Mouse (Mus musculus): Measurements from ENCODE around the gene Egfr. TPM values are rescaled to one million over a fixed set of nuclear protein-coding genes. Genes with fewer than 3 reads are reported as not detected.

Egfr gene
- total and polyA plus RNA-seq, 2 experiments from 2014 or later: 6.6 to 15.3 TPM

GRCm38 (mm10) chr11:16851361-16851760, 99.4 kb downstream of the Egfr start:
- H3K36me3 ChIP-seq (ENCODE audit: insufficient read depth): no peaks in the 10 kb centered on the region
- DNase-seq (no peak), ATAC-seq (no peak)
- no peak for TF ChIP-seq CTCF (IDR thresholded peaks at IDR 0.05; ENCODE audit: low read depth)
- no peaks in the 10 kb centered on the region for H3K27me3 ChIP-seq (ENCODE audit: insufficient read depth, low read length)
- WGBS: 88% methylated on average over 1 of the region's 1 CpGs
- no peaks in the 10 kb centered on the region for H3K9me3 ChIP-seq (ENCODE audit: low read length)
- no peaks in the 10 kb centered on the region for H3K4me1 ChIP-seq (ENCODE audit: insufficient read depth)
- H3K4me3 ChIP-seq (ENCODE audit: low read depth, low read length): no peak overlapping the region
- H3K4me2 ChIP-seq (ENCODE audit: low read depth): no peak overlapping the region
- no peak overlapping the region for H3K9ac ChIP-seq
- no peak overlapping the region for H3K27ac ChIP-seq (ENCODE audit: low read depth, low read length)

- H3K9ac ChIP-seq: no peak overlapping the region
- no peaks in the 10 kb centered on the region for H3K4me1 ChIP-seq (ENCODE audit: insufficient read depth)
- no peaks in the 10 kb centered on the region for H3K36me3 ChIP-seq (ENCODE audit: insufficient read depth)
- no peak overlapping the region for H3K4me2 ChIP-seq (ENCODE audit: low read depth)
- 64% methylated on average over 2 of the region's 2 CpGs for WGBS
- DNase-seq (no peak), ATAC-seq (no peak)
- H3K9me3 ChIP-seq (ENCODE audit: low read length): no peaks in the 10 kb centered on the region
- H3K4me3 ChIP-seq (ENCODE audit: low read depth, low read length): no peak overlapping the region
- no peak for TF ChIP-seq CTCF (IDR thresholded peaks at IDR 0.05; ENCODE audit: low read depth)
- no peak overlapping the region for H3K27ac ChIP-seq (ENCODE audit: low read depth, low read length)
- no peaks in the 10 kb centered on the region for H3K27me3 ChIP-seq (ENCODE audit: insufficient read depth, low read length)
These were observed 102.1 kb downstream of the Egfr start for GRCm38 (mm10) chr11:16854111-16854510.

DNA sequence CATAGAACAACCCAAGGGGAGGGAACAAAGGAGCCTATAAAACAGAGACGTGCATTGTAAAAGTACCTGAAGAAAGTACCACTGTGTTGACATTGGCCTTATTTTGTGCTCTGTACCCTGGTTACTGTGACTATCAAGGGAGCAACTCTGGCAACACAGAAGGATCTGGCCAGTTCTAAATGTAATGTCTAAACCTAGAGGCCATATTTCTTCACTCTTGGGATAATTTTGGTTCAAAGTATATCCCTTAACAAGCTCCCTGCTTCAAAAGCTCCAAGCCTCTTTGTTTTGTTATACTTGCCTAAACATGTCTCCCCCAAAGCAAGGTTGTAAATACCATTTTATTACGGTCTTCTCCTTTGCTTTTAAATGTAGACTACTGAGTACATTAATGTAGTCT, 105.3 kb downstream of the Egfr start:
- Histone ChIP-seq H3K9ac (no peak overlapping the region), H3K27ac (ENCODE audit: low read depth, low read length) (no peak overlapping the region), H3K4me1 (ENCODE audit: insufficient read depth) (no peaks in the 10 kb centered on the region), H3K9me3 (ENCODE audit: low read length) (no peaks in the 10 kb centered on the region), H3K36me3 (ENCODE audit: insufficient read depth) (no peaks in the 10 kb centered on the region), H3K27me3 (ENCODE audit: insufficient read depth, low read length) (no peaks in the 10 kb centered on the region), H3K4me3 (ENCODE audit: low read depth, low read length) (no peak overlapping the region), H3K4me2 (ENCODE audit: low read depth) (no peak overlapping the region)
- 87% methylated on average over 2 of the region's 2 CpGs for WGBS
- no peak for TF ChIP-seq CTCF (IDR thresholded peaks at IDR 0.05; ENCODE audit: low read depth)
- DNase-seq (no peak), ATAC-seq (no peak)

DNA sequence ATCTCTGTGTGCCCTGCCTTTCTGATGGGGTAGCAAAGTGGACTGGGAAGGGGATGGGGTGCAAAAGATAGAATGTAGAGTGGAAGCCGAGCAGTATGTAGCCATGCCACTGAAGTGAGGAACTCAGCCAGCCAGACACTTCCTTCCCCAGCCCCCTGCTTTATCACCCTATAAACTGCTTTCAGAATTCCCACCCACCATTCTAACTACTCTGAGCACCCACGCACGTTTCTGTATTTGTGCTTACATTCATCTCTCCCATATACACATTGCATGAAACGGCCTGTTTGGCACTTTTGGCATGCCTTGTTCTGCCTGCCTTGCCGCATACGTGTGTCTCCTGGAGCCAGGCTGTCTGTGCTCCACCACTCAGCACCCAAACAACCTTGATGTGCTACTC, 109.0 kb downstream of the Egfr start:
- no peak for TF ChIP-seq CTCF (IDR thresholded peaks at IDR 0.05; ENCODE audit: low read depth)
- ATAC-seq (no peak), DNase-seq (no peak)
- H3K27ac ChIP-seq (ENCODE audit: low read depth, low read length): no peak overlapping the region
- no peak overlapping the region for H3K4me3 ChIP-seq (ENCODE audit: low read depth, low read length)
- no peak overlapping the region for H3K4me2 ChIP-seq (ENCODE audit: low read depth)
- H3K27me3 ChIP-seq (ENCODE audit: insufficient read depth, low read length): no peaks in the 10 kb centered on the region
- H3K9ac ChIP-seq: no peak overlapping the region
- no peaks in the 10 kb centered on the region for H3K4me1 ChIP-seq (ENCODE audit: insufficient read depth)
- 85% methylated on average over 6 of the region's 6 CpGs for WGBS
- no peaks in the 10 kb centered on the region for H3K36me3 ChIP-seq (ENCODE audit: insufficient read depth)
- no peaks in the 10 kb centered on the region for H3K9me3 ChIP-seq (ENCODE audit: low read length)

DNA sequence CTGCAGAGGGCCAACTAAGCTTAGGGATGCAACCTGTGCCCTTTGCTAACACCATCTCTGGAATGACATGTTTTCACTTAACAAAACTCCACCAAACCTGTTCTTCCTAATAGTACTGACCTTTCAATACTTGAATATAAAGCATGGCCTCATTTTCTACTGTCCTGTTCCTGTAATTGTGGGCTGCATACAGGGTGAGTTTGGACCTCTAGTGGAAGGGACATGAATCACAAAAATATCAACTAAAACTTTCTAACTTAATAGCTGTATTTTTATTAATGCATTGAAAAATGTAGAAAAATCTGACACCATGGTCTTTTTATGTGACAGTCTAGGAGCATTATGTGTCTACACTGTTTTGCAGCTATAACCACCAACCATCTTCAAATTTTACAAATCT, 111.5 kb downstream of the Egfr start:
- TF ChIP-seq CTCF (IDR thresholded peaks at IDR 0.05; ENCODE audit: low read depth): no peak
- ATAC-seq (no peak), DNase-seq (no peak)
- no peaks in the 10 kb centered on the region for H3K4me1 ChIP-seq (ENCODE audit: insufficient read depth)
- no peak overlapping the region for H3K4me2 ChIP-seq (ENCODE audit: low read depth)
- no peak overlapping the region for H3K27ac ChIP-seq (ENCODE audit: low read depth, low read length)
- H3K36me3 ChIP-seq (ENCODE audit: insufficient read depth): no peaks in the 10 kb centered on the region
- H3K9ac ChIP-seq: no peak overlapping the region
- H3K9me3 ChIP-seq (ENCODE audit: low read length): no peaks in the 10 kb centered on the region
- H3K4me3 ChIP-seq (ENCODE audit: low read depth, low read length): no peak overlapping the region
- H3K27me3 ChIP-seq (ENCODE audit: insufficient read depth, low read length): no peaks in the 10 kb centered on the region

DNA sequence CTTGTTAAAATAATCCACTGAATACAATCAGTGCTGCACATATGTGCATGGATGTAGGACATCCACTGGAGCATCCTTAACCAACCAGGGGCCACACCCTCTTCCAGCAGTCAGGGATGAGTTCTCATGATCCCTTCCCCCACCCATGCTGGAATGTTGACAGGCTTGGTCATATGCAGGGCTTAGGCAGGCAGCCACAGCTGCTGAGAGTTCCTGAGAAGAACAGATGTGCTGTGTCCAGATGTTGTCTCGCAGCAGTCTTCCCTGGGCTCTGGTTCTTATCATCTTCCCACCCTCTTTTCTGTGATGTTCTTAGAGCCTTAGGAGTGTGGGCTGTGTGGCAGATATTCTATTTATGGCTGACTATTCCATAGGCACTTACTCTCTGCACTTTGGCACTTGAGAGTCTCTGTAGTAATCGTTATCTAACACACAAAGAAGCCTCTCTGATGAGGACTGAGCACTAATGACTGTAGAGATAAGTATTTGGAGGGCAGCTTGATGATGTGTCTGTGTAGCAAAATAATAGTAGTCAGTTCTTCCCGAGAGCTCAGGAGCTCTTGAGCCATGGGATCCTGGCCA, 113.1 kb downstream of the Egfr start:
- Histone ChIP-seq H3K9ac (no peak overlapping the region), H3K4me3 (ENCODE audit: low read depth, low read length) (no peak overlapping the region), H3K27ac (ENCODE audit: low read depth, low read length) (no peak overlapping the region), H3K4me2 (ENCODE audit: low read depth) (no peak overlapping the region), H3K27me3 (ENCODE audit: insufficient read depth, low read length) (no peaks in the 10 kb centered on the region), H3K9me3 (ENCODE audit: low read length) (no peaks in the 10 kb centered on the region), H3K36me3 (ENCODE audit: insufficient read depth) (no peaks in the 10 kb centered on the region), H3K4me1 (ENCODE audit: insufficient read depth) (no peaks in the 10 kb centered on the region)
- WGBS: 62% methylated on average over 3 of the region's 3 CpGs
- ATAC-seq: no peak
- no peak for DNase-seq
- TF ChIP-seq CTCF (IDR thresholded peaks at IDR 0.05; ENCODE audit: low read depth): no peak

DNA sequence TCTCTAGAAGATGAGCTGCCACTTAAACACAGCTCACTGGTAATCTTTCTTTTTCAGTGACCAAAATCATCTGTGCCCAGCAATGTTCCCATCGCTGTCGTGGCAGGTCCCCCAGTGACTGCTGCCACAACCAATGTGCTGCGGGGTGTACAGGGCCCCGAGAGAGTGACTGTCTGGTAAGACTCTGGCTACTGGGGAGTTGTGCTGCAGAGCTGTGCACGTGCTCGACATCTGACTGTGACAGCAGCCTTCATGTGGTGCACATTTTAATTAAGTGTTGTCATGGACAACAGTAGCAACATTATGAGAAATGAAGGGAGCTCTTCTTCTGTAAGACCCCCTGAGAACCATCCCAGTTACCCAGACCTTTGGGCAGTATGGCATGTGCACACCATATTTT, 116.0 kb downstream of the Egfr start:
- no peak for DNase-seq
- 0 out of 2 replicates have a peak, but pooled peaks have one; percentile 20 for ATAC-seq

More for the DNA sequence above, 116.0 kb downstream of the Egfr start:
- Histone ChIP-seq H3K27me3 (ENCODE audit: insufficient read depth, low read length) (no peaks in the 10 kb centered on the region), H3K4me1 (ENCODE audit: insufficient read depth) (no peaks in the 10 kb centered on the region), H3K4me2 (ENCODE audit: low read depth) (no peak overlapping the region), H3K9ac (no peak overlapping the region), H3K27ac (ENCODE audit: low read depth, low read length) (no peak overlapping the region), H3K4me3 (ENCODE audit: low read depth, low read length) (no peak overlapping the region), H3K36me3 (ENCODE audit: insufficient read depth) (no peaks in the 10 kb centered on the region), H3K9me3 (ENCODE audit: low read length) (no peaks in the 10 kb centered on the region)
- 60% methylated on average over 6 of the region's 6 CpGs for WGBS
- no peak for TF ChIP-seq CTCF (IDR thresholded peaks at IDR 0.05; ENCODE audit: low read depth)
